Mouse (Mus musculus) kidney, postnatal 25 days (tissue): ENCODE measurements around the gene Wdr43.

Source experiments
- DNase-seq, 2 experiments: peaks; one replicate each; pipeline ENCODE4 v3.0.0; 2021; ENCODE audit warnings: mixed read lengths in 2 of 2

Wdr43 gene

GRCm38 (mm10) chr17:71707715-71708114 lies 92.0 kb downstream of the Wdr43 start:
- DNase-seq, result no peak
